Mouse (Mus musculus) cerebellum, adult 2 months (tissue): ENCODE data around the gene Klhl23. TPM values are rescaled to one million over a fixed set of nuclear protein-coding genes. Genes with fewer than 3 reads are reported as not detected.

Experiments
- DNase-seq, 2 experiments: peaks; one replicate each; pipeline ENCODE4 v3.0.0; 2021
- H3K27ac ChIP-seq: fragments of 200-500 bp; 2 replicates; pipeline ENCODE4 v1.5.1; 2012; ENCODE audit warnings: low read length, control low read depth, inconsistent platforms; ENCODE audit not compliant: insufficient read depth
- H3K27me3 ChIP-seq: fragments of 200-500 bp; 2 replicates; pipeline ENCODE4 v1.6.1; 2012; ENCODE audit warnings: inconsistent platforms, mild to moderate bottlenecking, low read length, moderate library complexity; ENCODE audit not compliant: control insufficient read depth, insufficient read depth
- H3K4me1 ChIP-seq: fragments of 200-500 bp; 2 replicates; pipeline ENCODE4 v1.6.1; 2011; ENCODE audit warnings: low read length; ENCODE audit not compliant: control insufficient read depth, insufficient read depth
- H3K4me3 ChIP-seq: fragments of 200-500 bp; replicated peaks from 2 replicates; pipeline ENCODE3; 2011; ENCODE audit warnings: mild to moderate bottlenecking, low read depth, low read length, control low read depth; ENCODE audit not compliant: insufficient read depth
- CTCF ChIP-seq: fragments of 200-500 bp; IDR thresholded peaks from 2 replicates; pipeline ENCODE4 v1.5.1; 2011; ENCODE audit warnings: low read depth, mild to moderate bottlenecking, control low read depth, low read length, moderate library complexity, borderline replicate concordance; ENCODE audit not compliant: insufficient read depth
- POLR2A ChIP-seq: fragments of 200-500 bp; IDR thresholded peaks from 2 replicates; pipeline ENCODE4 v1.6.1; 2011; ENCODE audit warnings: low read length, control low read depth, borderline replicate concordance; ENCODE audit not compliant: insufficient read depth
- WGBS: fragments of 180-500 bp; shearing (Covaris S2); methylation state at CpG from one replicate; pipeline ENCODE4 v1.1.7; 2018; 5-methylcytosine and 5-hydroxymethylcytosine counted together
- polyA plus RNA-seq: library from polyadenylated mRNA; depleted of rRNA; stranded (reverse); fragments of >200 nt; gene quantifications from 2 replicates; pipeline ENCODE4 v1.2.3, GENCODE M21; 2012

The Klhl23 gene
- polyA plus RNA-seq, 1 experiment, result 25.6 TPM

GRCm38 (mm10) chr2:69820201-69820600, 1.5 kb upstream of the Klhl23 start:
- no peak for DNase-seq
- H3K27ac ChIP-seq, result no peak overlapping the region
- H3K27me3 ChIP-seq, result no peaks in the 10 kb centered on the region
- 92% methylated on average over 1 of the region's 1 CpGs for WGBS
- H3K4me1 ChIP-seq, result peaks cover 7% of the 10 kb centered on the region
- H3K4me3 ChIP-seq, result no peak overlapping the region
- no peak for TF ChIP-seq CTCF
- no peak for TF ChIP-seq POLR2A

GRCm38 (mm10) chr2:69822361-69823128, 801 bp downstream of the Klhl23 start:
- peak overlapping the region; percentile 79 for H3K4me3 ChIP-seq
- peak overlapping the region; percentile 74 for H3K27ac ChIP-seq
- H3K4me1 ChIP-seq, result peaks cover 16% of the 10 kb centered on the region
- H3K27me3 ChIP-seq, result no peaks in the 10 kb centered on the region
- no peak for TF ChIP-seq CTCF
- TF ChIP-seq POLR2A, result no peak
- DNase-seq, result peak; percentile 65 to 75
- WGBS, result under 1% methylated on average over 72 of the region's 80 CpGs

GRCm38 (mm10) chr2:69823129-69823677, 1.5 kb downstream of the Klhl23 start:
- TF ChIP-seq CTCF, result no peak
- TF ChIP-seq POLR2A, result no peak
- Histone ChIP-seq H3K4me1 (peaks cover 21% of the 10 kb centered on the region), H3K27ac (peak overlapping the region; percentile 74), H3K27me3 (no peaks in the 10 kb centered on the region), H3K4me3 (peak overlapping the region; percentile 79)
- WGBS, result 1% methylated on average over 44 of the region's 45 CpGs
- no peak for DNase-seq

GRCm38 (mm10) chr2:69825898-69826297, 4.2 kb downstream of the Klhl23 start:
- no peaks in the 10 kb centered on the region for H3K27me3 ChIP-seq
- peak overlapping the region; percentile 11 for H3K4me3 ChIP-seq
- 13% methylated on average over 10 of the region's 10 CpGs for WGBS
- TF ChIP-seq POLR2A, result no peak
- TF ChIP-seq CTCF, result no peak
- peak; percentile 48 to 52 for DNase-seq
- H3K27ac ChIP-seq, result peak overlapping the region; percentile 98
- H3K4me1 ChIP-seq, result peaks cover 23% of the 10 kb centered on the region

GRCm38 (mm10) chr2:69826380-69826779, 4.6 kb downstream of the Klhl23 start:
- H3K4me1 ChIP-seq, result peaks cover 23% of the 10 kb centered on the region
- peak; percentile 74 to 88 for DNase-seq
- no peaks in the 10 kb centered on the region for H3K27me3 ChIP-seq
- 4% methylated on average over 2 of the region's 2 CpGs for WGBS
- H3K27ac ChIP-seq, result peak overlapping the region; percentile 91
- TF ChIP-seq POLR2A, result 0 out of 2 replicates have a peak, but pooled peaks have one; percentile 32
- no peak for TF ChIP-seq CTCF
- no peak overlapping the region for H3K4me3 ChIP-seq

- H3K27ac ChIP-seq, result peak overlapping the region; percentile 4; the same call in 1 of the 2 replicates
- TF ChIP-seq CTCF (no peak), POLR2A (no peak)
- whole genome bisulfite sequencing, result 62% methylated on average over 7 of the region's 7 CpGs
- no peaks in the 10 kb centered on the region for H3K27me3 ChIP-seq
- H3K4me1 ChIP-seq, result peaks cover 23% of the 10 kb centered on the region
- no peak for DNase-seq
- no peak overlapping the region for H3K4me3 ChIP-seq
Observed at GRCm38 (mm10) chr2:69828031-69828430, 6.3 kb downstream of the Klhl23 start.

GRCm38 (mm10) chr2:69829680-69830079, 7.9 kb downstream of the Klhl23 start:
- TF ChIP-seq POLR2A, result no peak
- TF ChIP-seq CTCF, result no peak
- WGBS, result 93% methylated on average over 2 of the region's 2 CpGs
- no peak for DNase-seq
- H3K4me3 ChIP-seq, result no peak overlapping the region
- H3K27ac ChIP-seq, result no peak overlapping the region
- no peaks in the 10 kb centered on the region for H3K27me3 ChIP-seq
- H3K4me1 ChIP-seq, result peaks cover 20% of the 10 kb centered on the region

GRCm38 (mm10) chr2:69830116-69830515, 8.4 kb downstream of the Klhl23 start:
- Histone ChIP-seq H3K4me1 (peaks cover 17% of the 10 kb centered on the region), H3K27me3 (no peaks in the 10 kb centered on the region), H3K4me3 (no peak overlapping the region), H3K27ac (no peak overlapping the region)
- DNase-seq, result no peak
- no peak for TF ChIP-seq POLR2A
- no peak for TF ChIP-seq CTCF
- WGBS, result 86% methylated on average over 8 of the region's 8 CpGs
